Mouse (Mus musculus): Measurements from ENCODE around the gene Hspa12a.

Hspa12a gene

DNA sequence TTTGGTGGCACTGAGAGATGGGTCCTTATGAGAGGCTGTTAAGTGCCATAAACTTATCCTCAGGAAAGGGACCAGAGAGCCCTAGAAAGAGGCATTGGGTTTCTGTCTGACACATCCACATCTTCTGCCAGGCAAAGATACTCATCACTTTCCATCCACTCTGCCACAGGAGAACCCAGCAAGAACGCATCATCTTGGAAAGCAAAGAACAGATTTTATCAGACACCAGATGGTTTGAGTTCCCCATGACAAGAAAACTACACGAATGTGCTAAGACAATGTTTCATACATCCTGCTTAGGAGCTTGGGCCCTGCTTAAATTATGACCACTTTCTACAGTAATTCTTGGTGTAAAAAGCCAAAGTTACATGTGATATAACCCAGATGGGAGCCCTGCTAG lies 192.6 kb downstream of the Hspa12a start:
- peak; percentile 9 for DNase-seq (ENCODE audit: low spot score)

- no peak for DNase-seq (ENCODE audit: low spot score)
Measured at GRCm38 (mm10) chr19:58747498-58748000, 195.9 kb downstream of the Hspa12a start.
